Mouse (Mus musculus): Measurements from ENCODE around the gene Zfr.
"Not testable (repeated sequence)": the region's sequence is repeated elsewhere in the genome, so short reads cannot be mapped to it uniquely, and the experiment has no call there.

Gene Zfr

GRCm38 (mm10) chr15:12216119-12216518 lies 98.5 kb downstream of the Zfr start:
- no peak for DNase-seq (ENCODE audit: low spot score in 2 of 2)

- DNase-seq (ENCODE audit: low spot score in 2 of 2), result no peak
Measured at GRCm38 (mm10) chr15:12216798-12217197, 99.2 kb downstream of the Zfr start.

GRCm38 (mm10) chr15:12217332-12217731 lies 99.7 kb downstream of the Zfr start:
- DNase-seq (ENCODE audit: low spot score in 2 of 2), result not testable (repeated sequence)

- no peak for DNase-seq (ENCODE audit: low spot score in 2 of 2)
Measured at GRCm38 (mm10) chr15:12217849-12218248, 100.2 kb downstream of the Zfr start.

GRCm38 (mm10) chr15:12218583-12219382 lies 101.2 kb downstream of the Zfr start:
- no peak for DNase-seq (ENCODE audit: low spot score in 2 of 2)

- no peak for DNase-seq (ENCODE audit: low spot score in 2 of 2)
Measured at GRCm38 (mm10) chr15:12221131-12221530, 103.5 kb downstream of the Zfr start.

- DNase-seq (ENCODE audit: low spot score in 2 of 2), result no peak
Measured at GRCm38 (mm10) chr15:12222564-12223302, 105.1 kb downstream of the Zfr start.

GRCm38 (mm10) chr15:12223393-12223792 lies 105.8 kb downstream of the Zfr start:
- DNase-seq (ENCODE audit: low spot score in 2 of 2), result no peak

GRCm38 (mm10) chr15:12224239-12224638 lies 106.6 kb downstream of the Zfr start:
- DNase-seq (ENCODE audit: low spot score in 2 of 2), result no peak

- DNase-seq (ENCODE audit: low spot score in 2 of 2), result no peak
Measured at GRCm38 (mm10) chr15:12225062-12225461, 107.4 kb downstream of the Zfr start.

GRCm38 (mm10) chr15:12226908-12227307 lies 109.3 kb downstream of the Zfr start:
- no peak for DNase-seq (ENCODE audit: low spot score in 2 of 2)

- no peak for DNase-seq (ENCODE audit: low spot score in 2 of 2)
Measured at GRCm38 (mm10) chr15:12227355-12227754, 109.7 kb downstream of the Zfr start.

GRCm38 (mm10) chr15:12229603-12230242 lies 112.1 kb downstream of the Zfr start:
- DNase-seq (ENCODE audit: low spot score in 2 of 2), result no peak

- no peak for DNase-seq (ENCODE audit: low spot score in 2 of 2)
Measured at GRCm38 (mm10) chr15:12230243-12230935, 112.8 kb downstream of the Zfr start.

- DNase-seq (ENCODE audit: low spot score in 2 of 2), result no peak
Measured at GRCm38 (mm10) chr15:12231462-12231861, 113.8 kb downstream of the Zfr start.

GRCm38 (mm10) chr15:12232429-12232828 lies 114.8 kb downstream of the Zfr start:
- no peak for DNase-seq (ENCODE audit: low spot score in 2 of 2)

- DNase-seq (ENCODE audit: low spot score in 2 of 2), result no peak
Measured at GRCm38 (mm10) chr15:12233021-12233420, 115.4 kb downstream of the Zfr start.

Measured in urinary bladder, postnatal 36 days (tissue).